Mouse (Mus musculus) liver, postnatal 0 days (tissue): ENCODE results near the gene Psmb8.

Source experiments
- CTCF ChIP-seq: sonication (generic); IDR thresholded peaks from 2 replicates; pipeline ENCODE4 v1.5.1; 2016; ENCODE audit warnings: antibody characterized with exemption, low read depth
- EP300 ChIP-seq: IDR thresholded peaks from 2 replicates; pipeline ENCODE4 v1.6.1; 2016; ENCODE audit warnings: antibody characterized with exemption, low read depth, mild to moderate bottlenecking

GRCm38 (mm10) chr17:34217216-34217928 is 19.9 kb downstream of the Psmb8 start:
- TF ChIP-seq CTCF (no peak), EP300 (no peak)
